Mouse (Mus musculus) ES-E14 (cell line): ENCODE results near the gene Cdc14b. TPM values are rescaled to one million over a fixed set of nuclear protein-coding genes. Genes with fewer than 3 reads are reported as not detected.

Source experiments
- DNase-seq: peaks from one replicate; pipeline ENCODE4 v3.0.0-alpha.2; 2013; ENCODE audit warnings: low read depth, low spot score
- H3K27ac ChIP-seq: 2 replicates; pipeline ENCODE4 v1.5.1; 2012; ENCODE audit warnings: low read depth, mild to moderate bottlenecking, low read length, moderate library complexity, mixed read lengths; ENCODE audit not compliant: poor library complexity, insufficient read depth, severe bottlenecking
- H3K36me3 ChIP-seq: 2 replicates; pipeline ENCODE4 v1.6.1; 2012; ENCODE audit warnings: mild to moderate bottlenecking, low read length, moderate library complexity, mixed read lengths; ENCODE audit not compliant: control insufficient read depth, poor library complexity, insufficient read depth, severe bottlenecking
- H3K4me1 ChIP-seq, 2 experiments: fragments of 150-350 bp in 1 of 2; sonication (generic) in 1 of 2; 2 replicates each; pipeline ENCODE4 v1.6.1; 2012; ENCODE audit warnings: low read length in 2 of 2, mild to moderate bottlenecking in 1 of 2, mixed read lengths in 1 of 2; ENCODE audit not compliant: control insufficient read depth in 2 of 2, insufficient read depth in 2 of 2, poor library complexity in 1 of 2
- H3K4me3 ChIP-seq, 2 experiments: fragments of 150-350 bp in 1 of 2; sonication (generic) in 1 of 2; 2 replicates each; pipeline ENCODE4 v1.5.1; 2012; ENCODE audit warnings: low read length in 2 of 2, low read depth in 1 of 2, mild to moderate bottlenecking in 1 of 2, mixed read lengths in 1 of 2; ENCODE audit not compliant: insufficient read depth in 1 of 2, poor library complexity in 1 of 2, severe bottlenecking in 1 of 2
- H3K9ac ChIP-seq: 2 replicates; pipeline ENCODE4 v1.6.1; 2012; ENCODE audit warnings: low read depth, mild to moderate bottlenecking, low read length, mixed read lengths; ENCODE audit not compliant: poor library complexity, insufficient read depth, severe bottlenecking
- H3K9me3 ChIP-seq: fragments of 150-350 bp; sonication (generic); 2 replicates; pipeline ENCODE4 v1.6.1; 2012; ENCODE audit warnings: low read depth, mild to moderate bottlenecking, low read length; ENCODE audit not compliant: control insufficient read depth, insufficient read depth
- CHD2 ChIP-seq: IDR thresholded peaks from 2 replicates; pipeline ENCODE4 v1.6.1; 2014; ENCODE audit warnings: mild to moderate bottlenecking, low read depth, low read length, inconsistent platforms
- HCFC1 ChIP-seq: IDR thresholded peaks from 2 replicates; pipeline ENCODE4 v1.6.1; 2012; ENCODE audit warnings: low read length, inconsistent platforms, borderline replicate concordance; ENCODE audit not compliant: insufficient read depth
- MAFK ChIP-seq: IDR thresholded peaks from 2 replicates; pipeline ENCODE4 v1.6.1; 2014; ENCODE audit warnings: mild to moderate bottlenecking, low read depth, low read length, inconsistent platforms; ENCODE audit not compliant: insufficient read depth
- ZC3H11A ChIP-seq: IDR thresholded peaks from 2 replicates; pipeline ENCODE4 v1.6.1; 2012; ENCODE audit warnings: low read depth, mild to moderate bottlenecking, inconsistent platforms, low read length, borderline replicate concordance
- ZNF384 ChIP-seq: IDR thresholded peaks from 2 replicates; pipeline ENCODE4 v1.6.1; 2012; ENCODE audit warnings: low read depth, low read length, inconsistent platforms
- in situ Hi-C, 2 experiments: fragments of 600-800 bp; cut with MboI; formaldehyde crosslinking; loops; one replicate each; pipeline ENCODE4 v1.15.1; 2025; ENCODE audit warnings: low sequenced_read_pairs in 2 of 2, inconsistent platforms in 1 of 2; ENCODE audit not compliant: unreplicated experiment in 2 of 2
- total RNA-seq: library from RNA; depleted of rRNA; stranded (reverse); fragments of 300-350 nt; gene quantifications from 2 replicates; pipeline ENCODE4 v1.2.3, GENCODE M21; 2012

Cdc14b gene
- total RNA-seq, 1 experiment, result 12.3 TPM

- TF ChIP-seq MAFK (no peak), HCFC1 (no peak), ZNF384 (no peak), ZC3H11A (no peak), CHD2 (no peak)
- no peaks in the 10 kb centered on the region for H3K36me3 ChIP-seq
- H3K4me3 ChIP-seq, result no peak overlapping the region
- in situ Hi-C loops, result no loop called here
- no peaks in the 10 kb centered on the region for H3K4me1 ChIP-seq
- H3K9me3 ChIP-seq, result no peaks in the 10 kb centered on the region
- H3K9ac ChIP-seq, result no peak overlapping the region
- DNase-seq, result no peak
- no peak overlapping the region for H3K27ac ChIP-seq
Measured at GRCm38 (mm10) chr13:64286321-64286720, 11.2 kb upstream of the Cdc14b start.

- TF ChIP-seq MAFK, result no peak
- no peak for TF ChIP-seq CHD2
- no peak for TF ChIP-seq ZC3H11A
- no peak for TF ChIP-seq ZNF384
- TF ChIP-seq HCFC1, result no peak
- no peak overlapping the region for H3K9ac ChIP-seq
- DNase-seq, result no peak
- no peaks in the 10 kb centered on the region for H3K4me1 ChIP-seq
- no peak overlapping the region for H3K4me3 ChIP-seq
- H3K36me3 ChIP-seq, result no peaks in the 10 kb centered on the region
- H3K27ac ChIP-seq, result no peak overlapping the region
- in situ Hi-C loops, result no loop called here
- no peaks in the 10 kb centered on the region for H3K9me3 ChIP-seq
Measured at GRCm38 (mm10) chr13:64284676-64285075, 9.6 kb upstream of the Cdc14b start.

DNA sequence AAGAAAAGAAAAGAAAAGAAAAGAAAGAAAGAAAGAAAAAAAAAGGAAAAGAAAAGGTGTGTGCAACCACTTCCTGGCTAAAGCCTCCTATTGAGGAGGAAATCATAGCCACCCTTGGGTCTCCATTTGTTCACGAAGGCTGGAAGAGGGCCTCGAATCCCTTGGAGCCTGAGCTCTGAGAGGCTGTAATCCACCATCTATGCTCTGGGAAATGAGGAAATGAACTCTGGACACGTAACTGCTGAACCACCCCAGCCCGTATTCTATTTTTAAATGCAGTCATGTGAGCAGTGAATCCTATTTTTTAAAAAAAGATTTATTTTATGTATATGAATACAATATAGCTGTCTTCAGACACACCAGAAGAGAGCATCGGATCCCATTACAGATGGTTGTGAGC is 5.8 kb upstream of the Cdc14b start:
- H3K9ac ChIP-seq, result no peak overlapping the region
- in situ Hi-C loops, result no loop called here
- no peak overlapping the region for H3K27ac ChIP-seq
- TF ChIP-seq ZNF384, result no peak
- TF ChIP-seq HCFC1, result no peak
- no peak for TF ChIP-seq MAFK
- TF ChIP-seq CHD2, result no peak
- TF ChIP-seq ZC3H11A, result no peak
- no peaks in the 10 kb centered on the region for H3K36me3 ChIP-seq
- H3K9me3 ChIP-seq, result no peaks in the 10 kb centered on the region
- 0 out of 4 replicates have a peak, but pooled peaks cover 0 to 2% of the 10 kb centered on the region in 2 experiments for H3K4me1 ChIP-seq
- H3K4me3 ChIP-seq, result no peak overlapping the region
- no peak for DNase-seq

DNA sequence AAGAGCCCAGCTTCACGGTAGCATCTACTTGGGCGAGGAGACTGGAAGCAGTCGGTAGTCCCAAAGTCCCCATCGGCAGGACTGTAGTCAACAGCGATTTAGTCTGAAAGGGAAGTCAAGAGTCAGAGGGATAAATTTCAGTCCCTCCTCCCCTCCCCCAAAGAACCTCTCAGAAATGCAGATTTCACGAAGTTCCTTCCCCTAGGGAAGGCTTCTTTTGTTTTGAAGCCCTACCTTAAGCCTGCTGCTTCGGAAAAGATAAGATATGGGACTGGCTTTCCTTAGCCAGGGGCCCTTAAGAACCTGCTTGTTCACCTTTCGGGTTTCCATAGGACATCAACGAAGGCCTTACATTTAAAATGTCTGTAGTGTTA is 651 bp upstream of the Cdc14b start:
- peak overlapping the region; percentile 66 for H3K9ac ChIP-seq
- in situ Hi-C loops, result no loop called here
- H3K4me1 ChIP-seq, result 0 out of 4 replicates have a peak, but pooled peaks cover 0 to 2% of the 10 kb centered on the region in 2 experiments
- DNase-seq, result peak; percentile 46
- no peak overlapping the region; the same call in 1 of the 2 replicates for H3K27ac ChIP-seq
- no peaks in the 10 kb centered on the region for H3K9me3 ChIP-seq
- H3K36me3 ChIP-seq, result no peaks in the 10 kb centered on the region
- peak overlapping the region; percentile 60 to 73 for H3K4me3 ChIP-seq
- TF ChIP-seq ZNF384, result no peak
- TF ChIP-seq MAFK, result no peak
- no peak for TF ChIP-seq CHD2
- TF ChIP-seq HCFC1, result no peak
- TF ChIP-seq ZC3H11A, result no peak
